Mouse (Mus musculus): Measurements from ENCODE around the gene Olfr314. TPM values are rescaled to one million over a fixed set of nuclear protein-coding genes. Genes with fewer than 3 reads are reported as not detected.
"Not testable (repeated sequence)": the region's sequence is repeated elsewhere in the genome, so short reads cannot be mapped to it uniquely, and the experiment has no call there.

Olfr314 gene
- total RNA-seq (2021), result not detected
- long read RNA-seq, experiment 1, result 0 reads
- long read RNA-seq, experiment 2, result 0 reads

- no peak within 1 kb of the TSS for H3K4me3 ChIP-seq
- intact Hi-C loops (cut with DNase I), result no loop called here
- no peak for TF ChIP-seq CTCF (IDR thresholded peaks at IDR 0.05)
- H3K27ac ChIP-seq, result no peak within 1 kb of the TSS
- no peak for DNase-seq (ENCODE audit: extremely low spot score in 1 of 2, low spot score in 2 of 2)
These were observed at the start of gene Olfr314 for GRCm38 (mm10) chr11:58782480-58783089. Gene Olfr314 (plus strand): TSS chr11:58782952.

DNA sequence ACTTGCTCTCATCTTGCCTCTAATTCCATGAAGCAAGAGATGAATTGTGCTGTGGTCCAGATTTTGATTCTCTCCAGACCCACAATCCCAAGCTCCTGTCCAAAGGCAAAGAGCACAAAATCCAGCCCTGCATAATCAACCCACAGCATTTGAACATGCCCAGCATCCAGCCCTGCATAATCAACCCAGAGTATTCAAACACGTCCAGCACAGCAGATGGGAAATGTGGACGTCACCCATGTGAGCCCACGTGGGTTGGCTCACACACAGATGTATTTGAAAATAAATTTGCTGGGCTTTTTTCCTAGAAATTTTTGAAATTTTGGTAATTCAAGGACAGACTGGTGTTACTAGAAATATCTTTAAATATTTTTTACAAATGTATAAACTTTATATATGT, 49.4 kb upstream of the Olfr314 start:
- Histone ChIP-seq H3K27ac (no peak overlapping the region), H3K4me3 (no peak overlapping the region)
- intact Hi-C loops (cut with DNase I), result no loop called here
- no peak for TF ChIP-seq CTCF (IDR thresholded peaks at IDR 0.05)
- no peak for DNase-seq (ENCODE audit: extremely low spot score in 1 of 2, low spot score in 2 of 2)

- intact Hi-C loops (cut with DNase I), result no loop called here
- H3K4me3 ChIP-seq, result no peak within 1 kb of the TSS
- no peak for TF ChIP-seq CTCF (IDR thresholded peaks at IDR 0.05)
- DNase-seq (ENCODE audit: extremely low spot score in 1 of 2, low spot score in 2 of 2), result no peak
- no peak within 1 kb of the TSS for H3K27ac ChIP-seq
These were observed 43.9 kb upstream of the Olfr314 start, which contains the start of gene Olfr317 for GRCm38 (mm10) chr11:58738792-58739262. Gene Olfr317 (minus strand): TSS chr11:58739212.

DNA sequence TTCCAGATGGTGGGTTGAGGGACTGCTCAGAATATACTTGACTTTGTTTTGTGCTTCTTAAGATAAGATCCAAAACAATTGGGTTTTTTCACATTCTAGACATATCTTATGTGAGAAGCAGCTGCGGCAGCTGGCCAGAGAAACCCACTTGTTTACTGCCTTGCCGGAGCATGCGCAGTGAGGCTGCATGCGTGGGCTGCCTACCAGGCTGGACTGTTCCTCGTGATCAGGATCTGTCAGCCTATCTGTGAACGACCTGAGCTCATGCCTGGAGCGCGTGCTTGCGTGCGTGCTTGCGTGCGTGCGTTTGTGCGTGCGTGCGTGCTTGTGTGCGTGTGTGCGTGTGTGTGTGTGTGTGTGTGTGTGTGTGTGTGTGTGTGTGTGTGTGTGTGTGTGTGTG, 31.7 kb upstream of the Olfr314 start:
- peak; percentile 38 to 46 for DNase-seq (ENCODE audit: extremely low spot score in 1 of 2, low spot score in 2 of 2)
- intact Hi-C loops (cut with DNase I); H3K27ac ChIP-seq; H3K4me3 ChIP-seq: not testable (repeated sequence)

DNA sequence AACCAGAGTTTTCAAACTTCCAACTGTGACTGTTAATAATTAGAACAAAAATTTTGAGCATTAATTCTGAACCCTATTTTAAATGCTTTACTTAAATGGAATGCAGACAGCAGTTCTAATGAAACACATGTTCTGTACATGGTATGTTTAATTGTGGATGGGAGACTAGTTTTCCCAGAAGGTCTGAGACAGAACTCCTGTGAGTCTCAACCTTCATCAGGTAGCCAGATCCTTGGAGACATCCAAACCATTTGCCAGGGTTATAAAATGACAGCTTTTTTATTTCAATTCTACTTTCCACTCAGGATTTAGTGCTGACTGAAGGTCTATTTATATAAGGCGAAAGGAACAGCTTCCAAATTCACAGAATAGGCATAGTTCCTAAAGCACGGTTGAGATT, 30.3 kb upstream of the Olfr314 start, which contains the start of gene Olfr316:
Olfr316 (plus strand) TSS at position 301 of the 400 bp plus-strand sequence.
- TF ChIP-seq CTCF (IDR thresholded peaks at IDR 0.05), result no peak
- DNase-seq (ENCODE audit: extremely low spot score in 1 of 2, low spot score in 2 of 2), result no peak
- Histone ChIP-seq H3K4me3 (no peak within 1 kb of the TSS), H3K27ac (no peak within 1 kb of the TSS)
- intact Hi-C loops (cut with DNase I), result no loop called here

GRCm38 (mm10) chr11:58772888-58773287, 9.9 kb upstream of the Olfr314 start, which contains the start of gene Olfr315:
Gene Olfr315 (plus strand): TSS chr11:58773188.
- no peak for TF ChIP-seq CTCF (IDR thresholded peaks at IDR 0.05)
- intact Hi-C loops (cut with DNase I), result no loop called here
- Histone ChIP-seq H3K27ac (no peak within 1 kb of the TSS), H3K4me3 (no peak within 1 kb of the TSS)
- no peak for DNase-seq (ENCODE audit: extremely low spot score in 1 of 2, low spot score in 2 of 2)

DNA sequence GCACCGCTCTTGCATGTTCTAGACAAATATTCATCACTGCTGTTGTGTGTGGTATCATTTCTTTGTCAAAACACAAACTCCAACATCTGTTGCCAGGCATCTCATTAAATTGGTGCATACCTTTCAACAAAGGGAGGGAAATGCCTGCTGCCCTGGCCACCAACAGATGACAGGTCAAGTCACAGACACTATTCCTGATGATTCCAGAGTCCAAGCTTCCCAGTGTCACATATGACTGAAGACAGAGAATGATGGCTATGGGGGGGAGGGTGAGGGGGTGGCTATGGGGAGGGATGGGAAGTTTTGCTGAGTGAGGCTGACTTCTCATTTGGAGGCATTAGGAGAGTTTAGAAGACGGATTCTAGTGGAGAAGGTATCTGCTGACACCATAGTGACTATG, 1.4 kb downstream of the Olfr314 start:
- intact Hi-C loops (cut with DNase I), result no loop called here
- Histone ChIP-seq H3K4me3 (no peak overlapping the region), H3K27ac (no peak overlapping the region)
- DNase-seq (ENCODE audit: extremely low spot score in 1 of 2, low spot score in 2 of 2), result no peak
- TF ChIP-seq CTCF (IDR thresholded peaks at IDR 0.05), result no peak

DNA sequence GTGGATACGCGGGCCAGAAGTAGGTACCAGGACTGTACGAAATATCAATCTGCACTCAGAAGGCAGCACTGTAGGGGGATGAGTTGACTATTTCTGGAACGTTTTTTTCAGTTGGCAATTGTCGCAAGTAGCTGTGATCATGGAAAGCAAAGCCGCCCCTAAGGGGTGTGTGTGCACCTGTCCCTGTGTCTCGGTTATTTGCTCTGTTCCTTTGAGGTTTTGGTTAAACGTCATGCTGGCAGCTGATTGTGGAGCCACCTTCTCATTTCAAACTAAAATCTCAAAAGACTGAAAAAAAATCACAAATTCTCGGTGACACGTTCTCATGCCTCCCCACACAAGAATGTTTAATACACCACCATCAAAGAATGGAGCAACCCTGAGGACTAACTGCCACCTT, 4.9 kb downstream of the Olfr314 start:
- no peak overlapping the region for H3K4me3 ChIP-seq
- TF ChIP-seq CTCF (IDR thresholded peaks at IDR 0.05), result no peak
- intact Hi-C loops (cut with DNase I), result no loop called here
- DNase-seq (ENCODE audit: extremely low spot score in 1 of 2, low spot score in 2 of 2), result no peak
- H3K27ac ChIP-seq, result no peak overlapping the region

DNA sequence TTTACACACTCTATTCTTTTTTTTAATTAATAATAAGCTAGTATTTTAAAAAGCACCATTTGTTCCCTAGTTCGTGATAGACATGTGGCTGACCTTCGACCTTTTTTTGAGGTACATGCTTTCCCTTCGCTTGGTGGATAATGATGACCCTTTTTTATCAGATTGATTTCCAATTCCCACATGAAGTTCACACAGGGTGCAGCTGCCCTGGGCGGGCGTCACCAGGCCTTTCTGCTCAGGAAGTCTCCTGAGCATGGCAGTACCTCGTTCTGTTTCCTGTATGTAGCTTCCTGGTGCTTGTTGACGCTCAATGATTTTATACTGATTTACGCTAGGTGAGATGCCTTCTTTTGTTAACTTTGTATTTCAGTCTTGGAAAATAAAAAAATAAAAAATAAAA, 5.6 kb downstream of the Olfr314 start:
- no peak for DNase-seq (ENCODE audit: extremely low spot score in 1 of 2, low spot score in 2 of 2)
- no peak for TF ChIP-seq CTCF (IDR thresholded peaks at IDR 0.05)
- Histone ChIP-seq H3K27ac (no peak overlapping the region), H3K4me3 (no peak overlapping the region)
- intact Hi-C loops (cut with DNase I), result no loop called here

DNA sequence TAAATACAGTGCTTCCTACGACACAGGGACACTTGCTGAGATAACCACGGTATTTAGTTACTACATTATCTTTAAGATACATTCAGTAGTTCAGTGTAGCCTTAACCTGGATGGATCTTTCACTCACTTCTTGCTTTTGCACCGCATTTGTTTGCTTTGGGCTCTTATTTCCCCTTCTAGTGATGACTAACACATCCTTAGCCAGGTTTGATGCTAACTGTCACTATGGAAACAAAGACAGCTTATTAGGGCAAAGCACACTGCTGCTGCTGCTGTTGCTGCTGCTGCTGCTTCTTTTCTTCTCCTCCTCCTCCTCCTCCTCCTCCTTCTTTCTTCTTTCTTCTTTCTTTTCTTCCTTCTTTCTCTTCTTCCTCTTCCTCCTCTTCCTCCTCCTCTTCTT, 6.8 kb downstream of the Olfr314 start:
- no peak for DNase-seq (ENCODE audit: extremely low spot score in 1 of 2, low spot score in 2 of 2)
- Histone ChIP-seq H3K4me3 (no peak overlapping the region), H3K27ac (no peak overlapping the region)
- intact Hi-C loops (cut with DNase I), result no loop called here
- no peak for TF ChIP-seq CTCF (IDR thresholded peaks at IDR 0.05)

- intact Hi-C loops (cut with DNase I), result no loop called here
- Histone ChIP-seq H3K27ac (no peak overlapping the region), H3K4me3 (no peak overlapping the region)
- DNase-seq (ENCODE audit: extremely low spot score in 1 of 2, low spot score in 2 of 2), result no peak
- TF ChIP-seq CTCF (IDR thresholded peaks at IDR 0.05), result no peak
These were observed 7.3 kb downstream of the Olfr314 start for GRCm38 (mm10) chr11:58790053-58790452.

DNA sequence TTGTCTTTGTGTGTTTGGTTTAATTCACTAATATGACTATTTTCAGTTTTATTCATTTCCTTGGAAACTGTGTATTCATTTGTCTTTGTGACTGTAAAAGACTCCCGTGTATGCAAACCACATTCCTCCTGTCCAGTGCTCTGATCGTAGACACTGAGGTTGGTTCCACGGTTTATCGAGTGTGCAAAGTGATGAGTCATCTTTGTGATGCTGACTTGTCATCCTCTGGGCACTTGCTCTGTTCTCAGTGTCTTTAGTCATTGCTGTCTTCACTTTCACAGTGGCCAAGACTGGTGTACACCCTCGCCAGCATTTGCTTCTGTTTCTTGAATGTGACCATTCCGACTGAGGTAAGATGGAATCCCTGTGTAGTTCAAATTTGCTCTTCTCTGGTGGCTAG, 7.9 kb downstream of the Olfr314 start:
- DNase-seq (ENCODE audit: extremely low spot score in 1 of 2, low spot score in 2 of 2), result peak in 1 of 2 experiments; percentile 6
- no peak for TF ChIP-seq CTCF (IDR thresholded peaks at IDR 0.05)
- Histone ChIP-seq H3K4me3 (no peak overlapping the region), H3K27ac (no peak overlapping the region)
- intact Hi-C loops (cut with DNase I), result no loop called here

- Histone ChIP-seq H3K4me3 (no peak overlapping the region), H3K27ac (no peak overlapping the region)
- DNase-seq (ENCODE audit: extremely low spot score in 1 of 2, low spot score in 2 of 2), result no peak
- intact Hi-C loops (cut with DNase I), result no loop called here
- TF ChIP-seq CTCF (IDR thresholded peaks at IDR 0.05), result no peak; the same call in 1 of the 2 replicates
These were observed 13.1 kb downstream of the Olfr314 start for GRCm38 (mm10) chr11:58795856-58796255.

All from left cerebral cortex, adult 2 months (tissue).